In genomic region chr10:87035866-87036265, GRCm38 (mm10) we compare ENCODE assay signal across 20 mouse cellular contexts. TPM values are rescaled to one million over a fixed set of nuclear protein-coding genes. Genes with fewer than 3 reads are reported as not detected.
A peak's percentile ranks its signal among the peaks of the same experiment; 100 is the strongest.
DNase-seq lines count a peak whose midpoint lies in the region; ATAC-seq and TF ChIP-seq lines count a peak whose summit lies in the region.
"Had no signal": no experiment of that assay in that cellular context is flagged by ENCODE, and none has a peak within 500 bp of the region (broad histone marks: within the 10 kb centered on the region; RNA-seq: fewer than 3 reads in every experiment).

No protein-coding gene starts in this region.

- 31% methylated on average over 15 of the region's 15 CpGs for WGBS in hindbrain, embryonic 10.5 days
- 26% methylated on average over 15 of the region's 15 CpGs for WGBS in hindbrain, postnatal 0 days
- 35% methylated on average over 15 of the region's 15 CpGs for WGBS in forebrain, embryonic 15.5 days
- WGBS in midbrain, embryonic 10.5 days = 56% methylated on average over 15 of the region's 15 CpGs

- H3K4me3 ChIP-seq in hindbrain, embryonic 10.5 days = peak overlapping the region; percentile 28
- H3K4me3 ChIP-seq in hindbrain, postnatal 0 days (ENCODE audit: low read length) = no peak overlapping the region
- H3K4me3 ChIP-seq in forebrain, embryonic 15.5 days = no peak overlapping the region
- no peak overlapping the region for H3K4me3 ChIP-seq in midbrain, embryonic 10.5 days
- H3K4me3 ChIP-seq: liver, embryonic 15.5 days had no signal

- no peak for TF ChIP-seq CTCF in hindbrain, postnatal 0 days (IDR thresholded peaks at IDR 0.05; ENCODE audit: low read depth)

- H3K4me2 ChIP-seq in hindbrain, postnatal 0 days (ENCODE audit: low read depth, low read length) = no peak overlapping the region
- H3K4me2 ChIP-seq in forebrain, embryonic 15.5 days (replicated peaks) = no peak overlapping the region
- H3K4me2 ChIP-seq: liver, embryonic 15.5 days had no signal

- H3K9ac ChIP-seq in hindbrain, postnatal 0 days (replicated peaks; ENCODE audit: low read length) = no peak overlapping the region
- H3K9ac ChIP-seq in forebrain, embryonic 15.5 days (replicated peaks) = no peak overlapping the region
- H3K9ac ChIP-seq: heart, embryonic 13.5 days; liver, embryonic 15.5 days had no signal

- no peak for DNase-seq in hindbrain, embryonic 10.5 days (ENCODE audit: low spot score)
- DNase-seq in hindbrain, postnatal 0 days (ENCODE audit: low spot score) = no peak
- DNase-seq in midbrain, embryonic 10.5 days (ENCODE audit: low spot score) = no peak
- peak; percentile 38 for DNase-seq in retina, embryonic 14.5 days (ENCODE audit: low spot score)
- no peak for DNase-seq in spleen, postnatal 14 days (ENCODE audit: low spot score in 2 of 2)
- no peak for DNase-seq in frontal cortex, postnatal 36 days (ENCODE audit: low spot score in 2 of 2)
- no peak for DNase-seq in adrenal gland, adult 18-20 months (ENCODE audit: low spot score in 2 of 2)
- DNase-seq: adrenal gland, adult 8-10 months; cerebellum, adult 9-10 months; gastrocnemius, postnatal 25 days; lung, postnatal 14 days; thymus, postnatal 36 days had no signal

- H3K27ac ChIP-seq in hindbrain, embryonic 10.5 days = peak overlapping the region; percentile 83
- H3K27ac ChIP-seq in hindbrain, postnatal 0 days = no peak overlapping the region
- H3K27ac ChIP-seq in forebrain, embryonic 15.5 days (replicated peaks) = no peak overlapping the region
- H3K27ac ChIP-seq in midbrain, embryonic 10.5 days (replicated peaks) = peak overlapping the region; percentile 64
- H3K27ac ChIP-seq: heart, embryonic 13.5 days; kidney, postnatal 0 days; liver, embryonic 15.5 days had no signal

- H3K4me1 ChIP-seq in hindbrain, embryonic 10.5 days (replicated peaks) = peaks cover 28% of the 10 kb centered on the region
- 0 out of 2 replicates have a peak, but pooled peaks cover 4% of the 10 kb centered on the region for H3K4me1 ChIP-seq in hindbrain, postnatal 0 days (ENCODE audit: insufficient read depth, low read length)
- peaks cover 17% of the 10 kb centered on the region for H3K4me1 ChIP-seq in forebrain, embryonic 15.5 days
- peaks cover 32% of the 10 kb centered on the region for H3K4me1 ChIP-seq in midbrain, embryonic 10.5 days
- H3K4me1 ChIP-seq: liver, embryonic 15.5 days had no signal

- H3K27me3 ChIP-seq in hindbrain, embryonic 10.5 days (ENCODE audit: insufficient read depth, poor library complexity, severe bottlenecking) = peaks cover 22% of the 10 kb centered on the region
- H3K27me3 ChIP-seq in hindbrain, postnatal 0 days (ENCODE audit: insufficient read depth, low read length) = no peaks in the 10 kb centered on the region
- no peaks in the 10 kb centered on the region for H3K27me3 ChIP-seq in forebrain, embryonic 15.5 days
- peaks cover 4% of the 10 kb centered on the region for H3K27me3 ChIP-seq in midbrain, embryonic 10.5 days (ENCODE audit: low read depth, poor library complexity, severe bottlenecking)
- H3K27me3 ChIP-seq: liver, embryonic 15.5 days had no signal

- H3K36me3 ChIP-seq in hindbrain, embryonic 10.5 days = no peaks in the 10 kb centered on the region
- no peaks in the 10 kb centered on the region for H3K36me3 ChIP-seq in hindbrain, postnatal 0 days (ENCODE audit: insufficient read depth, low read length)
- no peaks in the 10 kb centered on the region for H3K36me3 ChIP-seq in forebrain, embryonic 15.5 days
- no peaks in the 10 kb centered on the region for H3K36me3 ChIP-seq in midbrain, embryonic 10.5 days
- H3K36me3 ChIP-seq: heart, embryonic 13.5 days; liver, embryonic 15.5 days had no signal

- ATAC-seq in hindbrain, postnatal 0 days = no peak; the same call in 1 of the 2 replicates
- ATAC-seq in forebrain, embryonic 15.5 days (replicated peaks) = peak; percentile 53; the same call in 1 of the 2 replicates

- no peaks in the 10 kb centered on the region for H3K9me3 ChIP-seq in hindbrain, embryonic 10.5 days
- H3K9me3 ChIP-seq in hindbrain, postnatal 0 days (ENCODE audit: low read length) = no peaks in the 10 kb centered on the region
- no peaks in the 10 kb centered on the region for H3K9me3 ChIP-seq in forebrain, embryonic 15.5 days
- no peaks in the 10 kb centered on the region for H3K9me3 ChIP-seq in midbrain, embryonic 10.5 days (replicated peaks)
- H3K9me3 ChIP-seq: heart, embryonic 13.5 days; liver, embryonic 15.5 days had no signal

RNA-seq across cellular contexts. Expression of gene 1700113H08Rik, which starts 22.0 kb away (rescaled TPM):
- 0.18 and 0.21 TPM in 2 replicates for polyA plus RNA-seq in hindbrain, embryonic 10.5 days (2016; fragmentation: Nextera tagmentation; extraction: Ambion mirVana)
- total RNA-seq in hindbrain, postnatal 0 days (2014; rRNA removed) = 0.89 TPM in 1 of 2 replicates, not detected in the other
- 0.25 and 0.39 TPM in 2 replicates for polyA plus RNA-seq in hindbrain, postnatal 0 days (2015; fragmentation: Nextera tagmentation; extraction: Ambion mirVana)
- 0.45 and 0.47 TPM in 2 replicates for polyA plus RNA-seq in forebrain, embryonic 15.5 days (2015; fragmentation: Nextera tagmentation; extraction: Ambion mirVana)
- 0.20 and 0.36 TPM in 2 replicates for polyA plus RNA-seq in midbrain, embryonic 10.5 days (2016; fragmentation: Nextera tagmentation; extraction: Ambion mirVana)
- total RNA-seq in adrenal gland, adult 18-20 months (2021) = not detected
- total RNA-seq: adrenal gland, adult 8-10 months; layer of hippocampus, postnatal 36 days; monocyte, adult 5-6 weeks had no signal
- polyA plus RNA-seq: heart, embryonic 13.5 days; kidney, postnatal 0 days; limb, embryonic 11.5 days; liver, embryonic 15.5 days; stomach, embryonic 14.5 days had no signal

RNA-seq across cellular contexts. Expression of gene Stab2, which starts 28.0 kb away (rescaled TPM):
- polyA plus RNA-seq in hindbrain, embryonic 10.5 days (2016; fragmentation: Nextera tagmentation; extraction: Ambion mirVana) = 0.13 and 0.27 TPM in 2 replicates
- total RNA-seq in hindbrain, postnatal 0 days (2014; rRNA removed) = 0.42 TPM in 1 of 2 replicates, not detected in the other
- 0.10 and 0.42 TPM in 2 replicates for polyA plus RNA-seq in hindbrain, postnatal 0 days (2015; fragmentation: Nextera tagmentation; extraction: Ambion mirVana)
- polyA plus RNA-seq in forebrain, embryonic 15.5 days (2015; fragmentation: Nextera tagmentation; extraction: Ambion mirVana) = 0.08 TPM in 1 of 2 replicates, not detected in the other
- 0.14 and 0.19 TPM in 2 replicates for polyA plus RNA-seq in midbrain, embryonic 10.5 days (2016; fragmentation: Nextera tagmentation; extraction: Ambion mirVana)
- total RNA-seq in adrenal gland, adult 18-20 months (2021) = under 1 TPM; 0.03 to 0.22 TPM
- total RNA-seq: monocyte, adult 5-6 weeks had no signal

Comparison
In these comparisons a context has a peak if more than half of its experiments do, and no peak if none do; other contexts are left out.
1. H3K27ac ChIP-seq: peak in hindbrain, embryonic 10.5 days (single experiment) and midbrain, embryonic 10.5 days (single experiment); none in hindbrain, postnatal 0 days (single experiment) and forebrain, embryonic 15.5 days (single experiment).